Mouse (Mus musculus): ENCODE data around the gene Ccpg1os. TPM values are rescaled to one million over a fixed set of nuclear protein-coding genes. Genes with fewer than 3 reads are reported as not detected.

The Ccpg1os gene
- polyA plus RNA-seq, 1 experiment from 2014 or later, result 12.6 TPM

DNA sequence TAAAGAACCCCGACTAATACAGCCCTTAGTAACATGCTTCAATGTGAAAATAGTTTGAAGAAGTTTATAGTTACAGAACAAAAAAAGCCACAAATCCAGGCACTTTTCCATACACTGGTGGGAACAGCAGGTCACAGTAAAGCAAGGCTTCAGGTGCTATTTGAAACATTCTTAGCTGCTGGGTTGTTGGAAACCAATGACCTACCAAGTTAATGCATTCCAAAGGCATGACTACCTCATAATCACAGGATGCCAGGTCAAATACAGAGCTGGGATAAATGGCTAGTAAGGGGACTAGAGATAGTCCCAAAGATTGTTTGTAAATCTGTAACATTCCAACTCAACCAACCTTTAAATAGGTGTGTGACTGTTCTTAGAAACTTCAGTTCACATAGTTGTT, 9.9 kb downstream of the Ccpg1os start:
- Histone ChIP-seq H3K4me1 (replicated peaks) (no peaks in the 10 kb centered on the region), H3K27ac (no peak overlapping the region), H3K4me3 (replicated peaks) (no peak overlapping the region), H3K9ac (replicated peaks) (no peak overlapping the region), H3K4me2 (no peak overlapping the region), H3K9me3 (no peaks in the 10 kb centered on the region), H3K36me3 (no peaks in the 10 kb centered on the region), H3K27me3 (no peaks in the 10 kb centered on the region)
- no peak for ATAC-seq (ENCODE audit: insufficient number of reproducible peaks, insufficient read depth, low FRiP score, low TSS enrichment, low read depth)
- WGBS, result 94% methylated on average over 1 of the region's 1 CpGs

DNA sequence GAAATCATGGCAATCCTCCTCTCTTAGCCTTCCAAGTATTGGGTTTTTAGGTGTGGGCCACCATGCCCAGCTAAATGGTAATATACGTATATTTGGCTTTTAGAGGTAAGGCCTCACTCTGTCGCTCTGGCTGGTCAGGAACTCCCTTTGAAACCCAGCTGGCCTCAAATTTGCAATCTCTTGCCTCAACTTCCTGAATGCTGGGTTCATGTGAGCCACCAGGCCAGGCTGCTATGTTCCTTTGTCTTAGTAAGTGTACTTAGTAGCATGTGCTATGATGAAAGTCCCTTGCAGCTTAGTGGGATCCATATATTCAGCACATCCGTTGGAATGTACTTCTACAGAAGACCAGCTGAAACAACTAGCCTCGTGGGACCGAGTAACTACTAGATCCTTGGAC, 10.4 kb downstream of the Ccpg1os start:
- H3K27ac ChIP-seq, result no peak overlapping the region
- H3K4me2 ChIP-seq, result no peak overlapping the region
- no peak overlapping the region for H3K9ac ChIP-seq (replicated peaks)
- no peaks in the 10 kb centered on the region for H3K4me1 ChIP-seq (replicated peaks)
- H3K4me3 ChIP-seq (replicated peaks), result no peak overlapping the region
- H3K36me3 ChIP-seq, result no peaks in the 10 kb centered on the region
- ATAC-seq (ENCODE audit: insufficient number of reproducible peaks, insufficient read depth, low FRiP score, low TSS enrichment, low read depth), result no peak
- 91% methylated on average over 5 of the region's 5 CpGs for WGBS
- no peaks in the 10 kb centered on the region for H3K27me3 ChIP-seq
- no peaks in the 10 kb centered on the region for H3K9me3 ChIP-seq

DNA sequence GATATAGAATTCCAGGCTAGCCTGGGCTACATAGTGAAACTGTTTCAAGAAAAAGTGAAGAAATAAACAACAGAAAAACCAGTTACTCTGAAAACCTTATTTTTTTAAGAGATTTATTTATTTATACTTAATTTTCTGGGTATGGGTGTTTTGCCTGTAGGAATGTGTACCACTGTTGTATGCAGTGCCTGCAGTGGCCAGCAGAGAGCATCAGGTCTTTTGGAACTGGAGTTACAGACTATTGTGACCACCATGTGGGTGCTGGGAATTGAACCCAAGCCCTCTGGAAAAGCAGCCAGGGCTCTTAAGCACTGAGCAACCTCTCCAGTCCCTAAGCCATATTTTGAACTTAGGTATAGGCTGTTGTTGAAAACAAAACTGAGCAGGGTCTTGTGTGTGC, 12.2 kb downstream of the Ccpg1os start:
- H3K27me3 ChIP-seq, result no peaks in the 10 kb centered on the region
- no peak overlapping the region for H3K4me2 ChIP-seq
- H3K9ac ChIP-seq (replicated peaks), result no peak overlapping the region
- no peak overlapping the region for H3K4me3 ChIP-seq (replicated peaks)
- H3K27ac ChIP-seq, result no peak overlapping the region
- H3K9me3 ChIP-seq, result no peaks in the 10 kb centered on the region
- H3K4me1 ChIP-seq (replicated peaks), result no peaks in the 10 kb centered on the region
- no peak for ATAC-seq (ENCODE audit: insufficient number of reproducible peaks, insufficient read depth, low FRiP score, low TSS enrichment, low read depth)
- H3K36me3 ChIP-seq, result no peaks in the 10 kb centered on the region

DNA sequence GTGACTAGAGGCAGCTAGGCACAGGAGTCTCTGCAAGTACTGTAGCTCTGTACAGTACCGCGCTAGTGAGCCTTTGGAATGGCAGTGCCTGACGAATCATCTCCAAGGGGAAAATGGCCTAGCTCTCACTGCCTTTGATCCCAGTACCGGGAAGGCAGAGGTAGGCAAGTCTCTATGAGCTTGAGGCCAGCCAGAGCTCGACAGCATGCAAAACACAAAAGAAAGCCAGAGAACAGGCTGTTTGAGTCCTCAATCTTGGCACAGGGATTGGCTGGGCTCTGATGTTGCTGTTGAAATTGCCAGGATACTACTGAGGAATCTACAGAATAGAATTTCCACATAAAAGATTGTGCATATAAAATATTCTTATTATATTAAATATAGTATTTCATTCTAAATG, 12.7 kb downstream of the Ccpg1os start:
- Histone ChIP-seq H3K9ac (replicated peaks) (no peak overlapping the region), H3K36me3 (no peaks in the 10 kb centered on the region), H3K9me3 (no peaks in the 10 kb centered on the region), H3K4me2 (no peak overlapping the region), H3K27ac (no peak overlapping the region), H3K4me3 (replicated peaks) (no peak overlapping the region), H3K27me3 (no peaks in the 10 kb centered on the region), H3K4me1 (replicated peaks) (no peaks in the 10 kb centered on the region)
- WGBS, result 87% methylated on average over 5 of the region's 5 CpGs
- ATAC-seq (ENCODE audit: insufficient number of reproducible peaks, insufficient read depth, low FRiP score, low TSS enrichment, low read depth), result no peak

DNA sequence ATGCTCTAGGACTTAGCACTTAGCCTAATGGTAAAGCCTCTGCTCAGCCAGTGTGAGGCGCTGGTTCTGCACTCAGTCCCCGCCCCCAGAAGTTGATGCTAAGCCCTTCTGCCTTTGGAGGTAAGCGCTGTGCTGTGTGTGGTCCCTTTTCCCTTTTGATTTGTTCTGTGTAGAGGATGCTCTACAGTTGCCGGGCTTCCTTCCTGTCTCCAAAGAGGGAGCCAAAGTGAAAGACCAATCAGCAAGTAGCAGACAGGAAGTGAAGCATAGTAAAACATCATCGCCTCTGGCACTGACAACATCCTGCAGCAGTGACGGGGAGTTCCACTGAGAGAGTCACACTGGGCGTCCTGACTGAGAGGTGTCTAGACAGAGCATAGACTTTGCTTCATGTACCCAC, 15.3 kb downstream of the Ccpg1os start:
- Histone ChIP-seq H3K9me3 (no peaks in the 10 kb centered on the region), H3K27me3 (no peaks in the 10 kb centered on the region), H3K9ac (replicated peaks) (no peak overlapping the region), H3K36me3 (no peaks in the 10 kb centered on the region), H3K4me2 (no peak overlapping the region), H3K4me1 (replicated peaks) (no peaks in the 10 kb centered on the region), H3K27ac (no peak overlapping the region), H3K4me3 (replicated peaks) (no peak overlapping the region)
- 71% methylated on average over 7 of the region's 7 CpGs for WGBS
- no peak for ATAC-seq (ENCODE audit: insufficient number of reproducible peaks, insufficient read depth, low FRiP score, low TSS enrichment, low read depth)

DNA sequence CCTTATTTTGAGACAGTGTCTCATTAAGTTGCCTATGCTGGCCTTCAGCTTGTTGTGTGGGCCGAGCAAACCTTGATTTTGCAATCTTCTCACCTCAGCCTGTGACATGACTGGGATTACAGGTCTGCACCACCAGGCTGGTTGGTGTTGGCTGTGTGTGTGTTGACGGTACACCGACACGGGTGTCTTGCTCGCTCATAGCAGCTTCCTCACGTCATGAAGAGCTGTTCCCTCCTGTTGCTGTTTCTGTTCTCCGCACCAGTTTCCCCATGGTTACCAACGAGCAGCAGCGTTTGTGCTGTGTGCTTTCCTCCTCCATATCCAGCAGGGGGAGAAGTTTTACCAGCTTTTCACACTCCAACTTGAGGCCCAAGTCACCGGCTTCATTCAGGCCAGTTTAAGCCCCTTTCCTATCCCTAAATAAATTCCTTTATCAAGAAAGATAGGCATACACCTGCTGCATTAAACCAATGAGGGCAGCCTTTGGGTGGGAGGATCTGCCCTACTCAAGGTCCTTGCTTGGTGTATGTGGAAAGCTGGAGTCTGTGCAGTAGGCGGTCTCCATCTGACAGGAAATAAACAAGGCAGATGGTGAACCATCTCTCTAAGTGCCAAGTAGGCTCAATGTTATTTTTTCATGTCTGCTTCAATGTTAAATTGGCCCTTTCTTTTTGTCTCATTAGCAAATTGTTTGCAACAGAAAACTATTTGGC, 16.7 kb downstream of the Ccpg1os start:
- Histone ChIP-seq H3K9ac (replicated peaks) (no peak overlapping the region), H3K4me3 (replicated peaks) (no peak overlapping the region), H3K27me3 (no peaks in the 10 kb centered on the region), H3K4me2 (no peak overlapping the region), H3K27ac (no peak overlapping the region), H3K36me3 (no peaks in the 10 kb centered on the region), H3K9me3 (no peaks in the 10 kb centered on the region), H3K4me1 (replicated peaks) (no peaks in the 10 kb centered on the region)
- 36% methylated on average over 11 of the region's 11 CpGs for WGBS
- peak; percentile 42; the same call in 1 of the 2 replicates for ATAC-seq (ENCODE audit: insufficient number of reproducible peaks, insufficient read depth, low FRiP score, low TSS enrichment, low read depth)

DNA sequence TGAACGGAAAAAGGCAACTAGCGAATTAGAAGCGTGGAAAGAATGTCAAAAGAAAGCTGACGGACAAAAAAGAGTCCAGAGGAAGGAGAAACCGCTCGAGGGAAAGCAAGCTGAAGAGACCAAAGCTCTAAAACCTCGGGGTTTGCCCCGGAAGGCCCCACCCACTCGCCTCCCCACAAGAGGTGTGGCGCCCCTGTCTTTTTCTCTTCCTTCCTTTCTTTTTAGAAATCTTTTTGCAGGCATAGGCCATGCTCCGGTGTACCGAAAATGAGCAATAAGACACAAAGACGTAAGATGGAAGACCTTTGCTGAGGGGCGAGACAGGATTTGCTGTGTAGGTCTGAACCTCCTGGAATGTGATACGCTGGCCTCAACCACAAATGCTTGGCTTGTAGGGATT, 23.2 kb downstream of the Ccpg1os start:
- Histone ChIP-seq H3K36me3 (no peaks in the 10 kb centered on the region), H3K9me3 (no peaks in the 10 kb centered on the region), H3K9ac (replicated peaks) (no peak overlapping the region), H3K4me2 (no peak overlapping the region), H3K4me3 (replicated peaks) (no peak overlapping the region), H3K4me1 (replicated peaks) (0 out of 2 replicates have a peak, but pooled peaks cover 6% of the 10 kb centered on the region), H3K27ac (no peak overlapping the region), H3K27me3 (no peaks in the 10 kb centered on the region)
- ATAC-seq (ENCODE audit: insufficient number of reproducible peaks, insufficient read depth, low FRiP score, low TSS enrichment, low read depth), result no peak
- WGBS, result 75% methylated on average over 15 of the region's 15 CpGs

DNA sequence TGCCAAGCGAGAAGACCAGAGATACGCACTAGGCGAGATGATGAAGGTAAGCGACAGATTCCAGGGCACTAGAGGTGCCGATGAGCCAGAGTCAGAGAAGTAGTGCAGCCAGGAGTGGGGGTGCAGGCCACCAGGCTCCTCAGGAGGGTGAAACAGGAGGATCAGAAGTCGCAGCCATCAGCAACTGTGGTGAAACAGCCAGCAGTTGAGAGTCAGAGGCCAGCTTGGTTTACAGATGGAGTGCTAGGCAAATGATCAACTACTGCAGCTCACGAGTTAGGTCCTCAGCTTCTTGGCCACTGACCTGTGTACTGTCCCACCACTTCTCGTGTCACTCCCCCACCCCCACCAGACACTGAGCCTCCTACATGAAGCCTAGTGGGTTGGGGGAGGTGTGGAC, 23.8 kb downstream of the Ccpg1os start:
- no peak overlapping the region for H3K27ac ChIP-seq
- H3K36me3 ChIP-seq, result no peaks in the 10 kb centered on the region
- H3K27me3 ChIP-seq, result no peaks in the 10 kb centered on the region
- H3K9ac ChIP-seq (replicated peaks), result no peak overlapping the region
- 74% methylated on average over 8 of the region's 8 CpGs for WGBS
- no peak overlapping the region for H3K4me3 ChIP-seq (replicated peaks)
- no peak overlapping the region for H3K4me2 ChIP-seq
- 0 out of 2 replicates have a peak, but pooled peaks cover 6% of the 10 kb centered on the region for H3K4me1 ChIP-seq (replicated peaks)
- H3K9me3 ChIP-seq, result no peaks in the 10 kb centered on the region
- ATAC-seq (ENCODE audit: insufficient number of reproducible peaks, insufficient read depth, low FRiP score, low TSS enrichment, low read depth), result no peak

DNA sequence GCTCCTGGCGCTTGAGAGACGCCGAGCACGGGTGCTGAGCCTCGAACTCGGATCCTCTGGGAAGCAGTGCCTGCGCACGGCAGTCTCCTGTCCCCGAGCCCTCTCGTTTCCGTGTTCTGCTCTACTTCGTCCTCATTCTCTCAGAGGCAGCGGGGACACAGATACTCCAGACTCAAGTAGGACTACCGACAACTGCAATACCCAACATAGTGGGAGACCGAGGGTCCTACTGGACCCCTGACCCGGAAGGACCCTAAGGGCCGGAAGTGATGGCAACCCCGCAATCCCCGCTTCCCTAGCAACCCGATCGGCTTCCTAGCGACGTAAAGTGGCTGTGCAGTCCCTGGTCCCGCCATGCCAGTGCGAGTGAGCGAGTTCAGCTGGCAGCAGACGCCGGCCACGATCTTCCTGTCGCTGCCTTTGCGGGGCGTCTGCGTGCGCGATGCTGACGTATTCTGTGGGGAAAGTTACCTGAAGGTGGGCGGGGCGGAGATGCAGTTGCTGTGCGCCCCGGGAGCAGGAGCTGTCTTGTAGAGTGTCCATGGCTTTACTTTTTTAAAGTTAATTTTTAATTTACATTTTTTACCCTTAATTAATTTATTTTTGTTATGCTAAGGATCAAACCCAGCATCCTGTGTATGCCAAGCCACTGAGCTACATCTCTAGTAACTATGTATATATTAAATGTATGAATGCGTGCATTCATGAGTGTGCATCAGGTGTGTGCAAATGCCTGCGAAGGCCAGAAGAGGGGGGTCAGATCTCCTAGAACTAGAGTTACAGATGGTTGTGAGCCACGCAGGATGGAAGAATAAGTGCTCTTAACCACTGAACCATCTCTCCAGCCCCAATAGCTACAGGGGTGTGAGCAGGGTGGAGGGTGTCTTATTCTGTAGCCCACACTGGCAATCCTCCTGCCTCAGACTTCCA, 26.4 kb downstream of the Ccpg1os start, which contains the start of the genes Dyx1c1 and Gm44503:
Dyx1c1 (plus strand) TSS at position 265 of the 930 bp plus-strand sequence.
Gm44503 (plus strand) TSS at position 332 of the 930 bp plus-strand sequence.
- H3K9ac ChIP-seq (replicated peaks), result peak within 1 kb of the TSS; percentile 62
- 0 out of 2 replicates have a peak, but pooled peaks cover 6% of the 10 kb centered on the region for H3K4me1 ChIP-seq (replicated peaks)
- H3K4me3 ChIP-seq (replicated peaks), result peak within 1 kb of the TSS; percentile 67
- peak within 1 kb of the TSS; percentile 67 for H3K4me2 ChIP-seq
- H3K27ac ChIP-seq, result peak within 1 kb of the TSS; percentile 50
- 1% methylated on average over 43 of the region's 43 CpGs for WGBS
- no peaks in the 10 kb centered on the region for H3K27me3 ChIP-seq
- no peaks in the 10 kb centered on the region for H3K36me3 ChIP-seq
- H3K9me3 ChIP-seq, result no peaks in the 10 kb centered on the region
- ATAC-seq (ENCODE audit: insufficient number of reproducible peaks, insufficient read depth, low FRiP score, low TSS enrichment, low read depth), result peak; percentile 90

DNA sequence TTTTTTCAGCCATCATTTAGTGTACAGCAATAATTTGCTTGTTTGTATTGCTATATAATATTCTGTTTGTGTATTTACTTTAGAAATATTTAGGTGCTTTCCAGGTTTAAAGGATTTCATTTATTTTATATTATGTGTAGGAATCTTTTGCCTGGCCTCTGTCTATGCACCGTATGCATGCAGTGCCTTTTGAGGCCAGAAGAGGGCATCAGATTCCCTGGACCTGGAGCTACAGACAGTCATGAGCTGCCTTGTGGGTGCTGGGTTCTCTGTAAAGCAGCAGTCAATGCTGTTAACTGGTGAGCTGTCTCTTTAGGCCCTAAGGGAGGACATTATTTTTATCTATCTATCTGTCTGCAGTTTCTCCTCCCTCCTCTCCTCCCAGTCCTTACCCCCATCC, 29.6 kb downstream of the Ccpg1os start:
- ATAC-seq (ENCODE audit: insufficient number of reproducible peaks, insufficient read depth, low FRiP score, low TSS enrichment, low read depth), result no peak
- WGBS, result 13% methylated on average over 1 of the region's 1 CpGs
- no peaks in the 10 kb centered on the region for H3K9me3 ChIP-seq

DNA sequence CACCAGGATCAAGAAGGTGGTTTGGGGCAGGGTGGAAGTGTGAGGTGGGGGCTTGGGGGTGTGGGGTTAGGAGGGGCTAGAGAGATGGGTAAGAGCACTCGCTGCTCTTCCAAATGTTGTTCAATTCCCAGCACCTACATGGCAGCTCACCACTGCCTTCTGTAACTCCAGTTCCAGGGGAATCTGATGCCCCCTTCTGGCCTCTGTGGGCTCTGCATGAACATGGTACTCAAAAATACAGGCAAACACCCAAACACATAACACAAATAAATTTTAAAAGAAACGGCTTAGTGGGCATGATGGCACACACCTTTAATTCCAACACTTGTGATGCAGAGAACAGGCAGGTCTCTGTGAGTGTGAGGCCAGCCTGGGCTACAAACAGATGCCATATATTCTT, 30.4 kb downstream of the Ccpg1os start:
- Histone ChIP-seq H3K4me1 (replicated peaks) (0 out of 2 replicates have a peak, but pooled peaks cover 6% of the 10 kb centered on the region), H3K4me3 (replicated peaks) (no peak overlapping the region), H3K4me2 (no peak overlapping the region), H3K9ac (replicated peaks) (no peak overlapping the region), H3K27ac (no peak overlapping the region), H3K27me3 (no peaks in the 10 kb centered on the region), H3K9me3 (no peaks in the 10 kb centered on the region), H3K36me3 (no peaks in the 10 kb centered on the region)
- ATAC-seq (ENCODE audit: insufficient number of reproducible peaks, insufficient read depth, low FRiP score, low TSS enrichment, low read depth), result no peak
- 46% methylated on average over 2 of the region's 2 CpGs for WGBS

More for the DNA sequence above, 29.6 kb downstream of the Ccpg1os start:
- Histone ChIP-seq H3K27ac (no peak overlapping the region), H3K9ac (replicated peaks) (no peak overlapping the region), H3K4me2 (no peak overlapping the region), H3K36me3 (no peaks in the 10 kb centered on the region), H3K4me1 (replicated peaks) (0 out of 2 replicates have a peak, but pooled peaks cover 6% of the 10 kb centered on the region), H3K27me3 (no peaks in the 10 kb centered on the region), H3K4me3 (replicated peaks) (no peak overlapping the region)
